Mouse (Mus musculus): Measurements from ENCODE around the gene P2ry2. TPM values are rescaled to one million over a fixed set of nuclear protein-coding genes. Genes with fewer than 3 reads are reported as not detected.

Gene P2ry2
- polyA plus RNA-seq, 1 experiment from 2014 or later = 4.5 TPM

- H3K4me1 ChIP-seq (replicated peaks; ENCODE audit: control insufficient read depth, insufficient read depth, low read length) = peaks cover 6% of the 10 kb centered on the region
- no peaks in the 10 kb centered on the region for H3K27me3 ChIP-seq (ENCODE audit: control insufficient read depth, insufficient read depth, low read depth, low read length)
- H3K36me3 ChIP-seq (ENCODE audit: control insufficient read depth, insufficient read depth, low read length) = no peaks in the 10 kb centered on the region; the same call in 1 of the 2 replicates
- H3K4me2 ChIP-seq (ENCODE audit: low read depth, low read length) = no peak overlapping the region
- no peak overlapping the region for H3K27ac ChIP-seq (ENCODE audit: low read length)
- ATAC-seq (ENCODE audit: low read depth) = no peak
- no peak overlapping the region for H3K9ac ChIP-seq (ENCODE audit: low read length)
- 81% methylated on average over 3 of the region's 3 CpGs for WGBS
- no peak overlapping the region for H3K4me3 ChIP-seq (ENCODE audit: low read length)
- no peaks in the 10 kb centered on the region for H3K9me3 ChIP-seq (ENCODE audit: control insufficient read depth, low read length)
These were observed 16.7 kb downstream of the P2ry2 start for GRCm38 (mm10) chr7:100995951-100996350.

DNA sequence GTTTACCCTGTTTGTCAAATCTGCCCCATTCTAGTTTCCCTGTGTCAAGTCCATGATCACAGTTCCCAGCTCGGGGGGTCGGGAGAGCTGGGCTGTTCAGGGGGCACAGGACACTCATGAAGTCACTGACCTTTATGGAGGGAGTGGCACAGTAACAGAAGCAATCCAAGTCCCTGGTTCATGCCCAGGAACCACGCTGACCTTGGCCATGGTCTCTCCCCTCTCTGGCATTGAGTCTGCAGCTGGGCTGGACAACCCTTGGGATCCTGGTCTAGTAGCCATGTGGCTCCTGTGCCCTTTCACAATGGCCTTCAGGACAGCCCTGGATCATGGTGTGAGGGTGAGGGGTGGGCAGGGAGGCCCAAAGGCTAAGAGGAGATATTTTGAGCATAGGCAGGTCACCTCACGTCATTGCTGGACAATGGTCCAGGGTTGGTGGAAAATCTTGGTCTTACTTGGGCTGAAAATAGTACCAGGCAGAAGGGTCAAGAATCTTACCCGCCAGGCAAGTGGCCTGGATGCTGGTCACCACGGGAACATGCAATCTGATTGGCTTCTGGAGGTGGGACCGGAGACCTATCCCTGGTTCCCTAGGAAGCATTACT is 17.3 kb downstream of the P2ry2 start:
- 79% methylated on average over 7 of the region's 7 CpGs for WGBS

GRCm38 (mm10) chr7:100993166-100993565 is 19.5 kb downstream of the P2ry2 start:
- no peak for ATAC-seq (ENCODE audit: low read depth)
- no peak overlapping the region for H3K4me3 ChIP-seq (ENCODE audit: low read length)
- H3K27ac ChIP-seq (ENCODE audit: low read length) = peak overlapping the region; percentile 26; the same call in 1 of the 2 replicates
- WGBS = 59% methylated on average over 4 of the region's 4 CpGs
- H3K9ac ChIP-seq (ENCODE audit: low read length) = no peak overlapping the region
- H3K36me3 ChIP-seq (ENCODE audit: control insufficient read depth, insufficient read depth, low read length) = no peaks in the 10 kb centered on the region; the same call in 1 of the 2 replicates
- no peak overlapping the region for H3K4me2 ChIP-seq (ENCODE audit: low read depth, low read length)
- H3K9me3 ChIP-seq (ENCODE audit: control insufficient read depth, low read length) = no peaks in the 10 kb centered on the region
- H3K27me3 ChIP-seq (ENCODE audit: control insufficient read depth, insufficient read depth, low read depth, low read length) = no peaks in the 10 kb centered on the region
- peaks cover 10% of the 10 kb centered on the region for H3K4me1 ChIP-seq (replicated peaks; ENCODE audit: control insufficient read depth, insufficient read depth, low read length)

More for the DNA sequence above, 17.3 kb downstream of the P2ry2 start:
- Histone ChIP-seq H3K9me3 (ENCODE audit: control insufficient read depth, low read length) (no peaks in the 10 kb centered on the region), H3K4me3 (ENCODE audit: low read length) (no peak overlapping the region), H3K27ac (ENCODE audit: low read length) (no peak overlapping the region), H3K4me2 (ENCODE audit: low read depth, low read length) (no peak overlapping the region), H3K27me3 (ENCODE audit: control insufficient read depth, insufficient read depth, low read depth, low read length) (no peaks in the 10 kb centered on the region), H3K9ac (ENCODE audit: low read length) (no peak overlapping the region), H3K36me3 (ENCODE audit: control insufficient read depth, insufficient read depth, low read length) (no peaks in the 10 kb centered on the region; the same call in 1 of the 2 replicates), H3K4me1 (replicated peaks; ENCODE audit: control insufficient read depth, insufficient read depth, low read length) (peaks cover 10% of the 10 kb centered on the region)
- ATAC-seq (ENCODE audit: low read depth) = no peak

DNA sequence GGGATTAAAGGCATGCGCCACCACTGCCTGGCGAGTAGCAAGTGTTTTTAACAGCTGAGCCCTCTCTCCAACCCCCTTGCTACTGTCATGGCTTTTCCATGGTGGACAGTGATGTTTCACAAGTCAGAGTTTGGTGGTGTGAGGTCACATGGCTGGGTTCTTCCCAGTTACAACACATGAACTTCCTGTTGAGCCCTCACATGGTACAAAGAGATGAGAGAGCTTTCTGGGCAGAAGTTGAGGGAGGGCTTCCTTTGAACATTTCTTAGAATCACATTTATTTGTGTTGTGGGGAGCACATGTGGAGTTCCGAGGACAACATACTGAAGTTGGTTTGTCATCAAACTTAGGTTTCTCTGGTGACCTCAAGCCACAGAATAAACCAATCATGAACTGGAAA is 20.7 kb downstream of the P2ry2 start:
- 84% methylated on average over 3 of the region's 3 CpGs for WGBS
- Histone ChIP-seq H3K9ac (ENCODE audit: low read length) (no peak overlapping the region), H3K4me3 (ENCODE audit: low read length) (no peak overlapping the region), H3K4me2 (ENCODE audit: low read depth, low read length) (no peak overlapping the region), H3K27me3 (ENCODE audit: control insufficient read depth, insufficient read depth, low read depth, low read length) (no peaks in the 10 kb centered on the region), H3K36me3 (ENCODE audit: control insufficient read depth, insufficient read depth, low read length) (no peaks in the 10 kb centered on the region; the same call in 1 of the 2 replicates), H3K9me3 (ENCODE audit: control insufficient read depth, low read length) (no peaks in the 10 kb centered on the region), H3K4me1 (replicated peaks; ENCODE audit: control insufficient read depth, insufficient read depth, low read length) (peaks cover 15% of the 10 kb centered on the region), H3K27ac (ENCODE audit: low read length) (no peak overlapping the region)
- no peak for ATAC-seq (ENCODE audit: low read depth)

GRCm38 (mm10) chr7:100990636-100991311 is 21.9 kb downstream of the P2ry2 start:
- Histone ChIP-seq H3K36me3 (ENCODE audit: control insufficient read depth, insufficient read depth, low read length) (no peaks in the 10 kb centered on the region; the same call in 1 of the 2 replicates), H3K4me3 (ENCODE audit: low read length) (no peak overlapping the region), H3K4me1 (replicated peaks; ENCODE audit: control insufficient read depth, insufficient read depth, low read length) (peaks cover 15% of the 10 kb centered on the region), H3K27ac (ENCODE audit: low read length) (peak overlapping the region; percentile 76), H3K9me3 (ENCODE audit: control insufficient read depth, low read length) (no peaks in the 10 kb centered on the region), H3K27me3 (ENCODE audit: control insufficient read depth, insufficient read depth, low read depth, low read length) (no peaks in the 10 kb centered on the region), H3K9ac (ENCODE audit: low read length) (no peak overlapping the region), H3K4me2 (ENCODE audit: low read depth, low read length) (no peak overlapping the region)
- ATAC-seq (ENCODE audit: low read depth) = peak; percentile 23; the same call in 1 of the 2 replicates
- WGBS = 51% methylated on average over 9 of the region's 9 CpGs

GRCm38 (mm10) chr7:100988092-100988491 is 24.6 kb downstream of the P2ry2 start:
- Histone ChIP-seq H3K4me3 (ENCODE audit: low read length) (no peak overlapping the region), H3K9me3 (ENCODE audit: control insufficient read depth, low read length) (no peaks in the 10 kb centered on the region), H3K4me2 (ENCODE audit: low read depth, low read length) (no peak overlapping the region), H3K4me1 (replicated peaks; ENCODE audit: control insufficient read depth, insufficient read depth, low read length) (peaks cover 30% of the 10 kb centered on the region), H3K36me3 (ENCODE audit: control insufficient read depth, insufficient read depth, low read length) (no peaks in the 10 kb centered on the region), H3K27ac (ENCODE audit: low read length) (peak overlapping the region; percentile 49), H3K9ac (ENCODE audit: low read length) (no peak overlapping the region), H3K27me3 (ENCODE audit: control insufficient read depth, insufficient read depth, low read depth, low read length) (no peaks in the 10 kb centered on the region)
- 8% methylated on average over 9 of the region's 9 CpGs for WGBS
- ATAC-seq (ENCODE audit: low read depth) = peak; percentile 81

- WGBS = 33% methylated on average over 21 of the region's 21 CpGs
- no peaks in the 10 kb centered on the region for H3K9me3 ChIP-seq (ENCODE audit: control insufficient read depth, low read length)
These were observed 27.9 kb downstream of the P2ry2 start for GRCm38 (mm10) chr7:100984452-100985395.

DNA sequence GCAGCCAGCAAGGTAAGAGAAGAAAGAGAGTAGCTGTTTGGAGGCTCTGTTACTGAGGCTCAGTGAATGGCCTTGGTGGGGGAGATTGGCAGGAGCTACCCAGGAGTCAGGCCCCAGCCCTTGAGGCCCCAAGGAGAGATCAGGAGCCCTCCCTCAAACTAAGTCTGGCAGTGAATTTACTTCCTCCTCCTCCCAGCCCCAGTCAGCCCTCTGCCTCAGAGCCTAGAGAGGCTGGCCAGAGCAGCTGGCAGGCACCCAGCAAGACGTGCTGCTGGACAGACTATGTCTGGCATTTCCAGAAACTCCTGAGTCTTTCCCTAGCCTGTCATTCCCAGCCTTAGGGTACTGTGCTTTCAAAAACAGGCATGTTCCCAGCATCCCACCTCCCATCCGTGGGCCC is 33.5 kb downstream of the P2ry2 start:
- peak; percentile 95 for ATAC-seq (ENCODE audit: low read depth)
- Histone ChIP-seq H3K27me3 (ENCODE audit: control insufficient read depth, insufficient read depth, low read depth, low read length) (no peaks in the 10 kb centered on the region), H3K36me3 (ENCODE audit: control insufficient read depth, insufficient read depth, low read length) (no peaks in the 10 kb centered on the region), H3K9ac (ENCODE audit: low read length) (peak overlapping the region; percentile 27; the same call in 1 of the 2 replicates), H3K4me3 (ENCODE audit: low read length) (no peak overlapping the region), H3K27ac (ENCODE audit: low read length) (peak overlapping the region; percentile 75), H3K4me2 (ENCODE audit: low read depth, low read length) (peak overlapping the region; percentile 4; the same call in 1 of the 2 replicates), H3K9me3 (ENCODE audit: control insufficient read depth, low read length) (no peaks in the 10 kb centered on the region), H3K4me1 (replicated peaks; ENCODE audit: control insufficient read depth, insufficient read depth, low read length) (peaks cover 25% of the 10 kb centered on the region)
- WGBS = 16% methylated on average over 2 of the region's 2 CpGs

More at GRCm38 (mm10) chr7:100984452-100985395, 27.9 kb downstream of the P2ry2 start:
- Histone ChIP-seq H3K4me1 (replicated peaks; ENCODE audit: control insufficient read depth, insufficient read depth, low read length) (peaks cover 24% of the 10 kb centered on the region), H3K27ac (ENCODE audit: low read length) (peak overlapping the region; percentile 83), H3K4me2 (ENCODE audit: low read depth, low read length) (peak overlapping the region; percentile 30), H3K9ac (ENCODE audit: low read length) (peak overlapping the region; percentile 32; the same call in 1 of the 2 replicates), H3K4me3 (ENCODE audit: low read length) (no peak overlapping the region), H3K27me3 (ENCODE audit: control insufficient read depth, insufficient read depth, low read depth, low read length) (no peaks in the 10 kb centered on the region), H3K36me3 (ENCODE audit: control insufficient read depth, insufficient read depth, low read length) (no peaks in the 10 kb centered on the region)
- peak; percentile 87 for ATAC-seq (ENCODE audit: low read depth)
